Mouse (Mus musculus) embryonic fibroblast, embryonic 13.5 days (primary cell): ENCODE measurements around the gene Cpne6.

ENCODE experiments used
- CTCF ChIP-seq: IDR thresholded peaks from 2 replicates; pipeline ENCODE4 v1.5.1; 2011; ENCODE audit warnings: mild to moderate bottlenecking, control low read depth, low read length, moderate library complexity, borderline replicate concordance; ENCODE audit not compliant: insufficient read depth
- POLR2A ChIP-seq: IDR thresholded peaks from 2 replicates; pipeline ENCODE4 v1.6.1; 2011; ENCODE audit warnings: low read depth, mild to moderate bottlenecking, control low read depth, low read length, moderate library complexity

DNA sequence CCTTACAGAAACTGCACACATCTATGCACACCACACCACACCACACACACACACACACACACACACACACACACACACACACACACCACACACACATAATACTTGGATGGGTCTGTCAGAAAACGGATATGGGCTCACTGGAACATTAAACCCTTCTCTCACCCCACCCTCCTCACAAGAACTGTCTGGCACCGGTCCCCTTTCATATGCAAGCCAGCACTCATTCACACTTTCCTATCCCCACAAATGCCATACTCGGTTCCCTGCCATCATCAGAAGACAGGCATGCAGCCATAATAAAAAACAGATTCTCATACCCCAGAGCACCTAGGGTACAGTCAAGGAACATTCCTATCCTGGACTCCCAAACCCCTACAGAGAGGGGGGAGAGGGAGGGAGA is 18.1 kb upstream of the Cpne6 start:
- TF ChIP-seq CTCF: no peak
- no peak for TF ChIP-seq POLR2A
